Mouse (Mus musculus) brown adipose tissue, adult 24 weeks (tissue): ENCODE data around the gene Rassf1. TPM values are rescaled to one million over a fixed set of nuclear protein-coding genes. Genes with fewer than 3 reads are reported as not detected.

Source experiments
- H3K27ac ChIP-seq: fragments of 200-500 bp; replicated peaks from 2 replicates; pipeline ENCODE4 v1.5.1; 2012; ENCODE audit warnings: low read depth, mild to moderate bottlenecking, low read length
- H3K4me1 ChIP-seq: fragments of 200-500 bp; 2 replicates; pipeline ENCODE4 v1.6.1; 2012; ENCODE audit warnings: low read length, mixed read lengths; ENCODE audit not compliant: control insufficient read depth, insufficient read depth, insufficient read length
- H3K4me3 ChIP-seq: fragments of 200-500 bp; 2 replicates; pipeline ENCODE4 v1.5.1; 2012; ENCODE audit warnings: low read depth, mild to moderate bottlenecking, low read length, moderate library complexity; ENCODE audit not compliant: insufficient read depth
- polyA plus RNA-seq: library from polyadenylated mRNA; stranded (reverse); fragments of >200 nt; gene quantifications from 2 replicates; pipeline ENCODE4 v1.2.4, GENCODE M21; 2012; ENCODE audit not compliant: missing spikeins, insufficient read depth, insufficient read length

The Rassf1 gene
- polyA plus RNA-seq, 1 experiment = 10.9 TPM

GRCm38 (mm10) chr9:107593101-107593976 is 42.0 kb downstream of the Rassf1 start:
- peak overlapping the region; percentile 26; the same call in 1 of the 2 replicates for H3K27ac ChIP-seq
- peaks cover 19% of the 10 kb centered on the region for H3K4me1 ChIP-seq
- no peak overlapping the region for H3K4me3 ChIP-seq

GRCm38 (mm10) chr9:107594281-107595062 is 43.1 kb downstream of the Rassf1 start:
- H3K4me3 ChIP-seq = no peak overlapping the region
- peaks cover 15% of the 10 kb centered on the region for H3K4me1 ChIP-seq
- no peak overlapping the region for H3K27ac ChIP-seq

GRCm38 (mm10) chr9:107596619-107597569 is 45.5 kb downstream of the Rassf1 start:
- Histone ChIP-seq H3K4me3 (peak overlapping the region; percentile 2; the same call in 1 of the 2 replicates), H3K4me1 (peaks cover 15% of the 10 kb centered on the region), H3K27ac (peak overlapping the region; percentile 66)

- Histone ChIP-seq H3K27ac (no peak overlapping the region), H3K4me3 (no peak overlapping the region), H3K4me1 (peaks cover 15% of the 10 kb centered on the region)
These were observed 47.0 kb downstream of the Rassf1 start for GRCm38 (mm10) chr9:107598385-107598784.

- peaks cover 11% of the 10 kb centered on the region for H3K4me1 ChIP-seq
- no peak overlapping the region for H3K27ac ChIP-seq
- H3K4me3 ChIP-seq = no peak overlapping the region
These were observed 48.1 kb downstream of the Rassf1 start for GRCm38 (mm10) chr9:107599433-107599832.

- Histone ChIP-seq H3K4me1 (peaks cover 11% of the 10 kb centered on the region), H3K27ac (no peak overlapping the region), H3K4me3 (no peak overlapping the region)
These were observed 48.5 kb downstream of the Rassf1 start for GRCm38 (mm10) chr9:107599842-107600241.

GRCm38 (mm10) chr9:107600745-107601144 is 49.4 kb downstream of the Rassf1 start:
- Histone ChIP-seq H3K27ac (no peak overlapping the region), H3K4me1 (peaks cover 11% of the 10 kb centered on the region), H3K4me3 (no peak overlapping the region)

- peaks cover 11% of the 10 kb centered on the region for H3K4me1 ChIP-seq
- no peak overlapping the region for H3K27ac ChIP-seq
- no peak overlapping the region for H3K4me3 ChIP-seq
These were observed 49.9 kb downstream of the Rassf1 start for GRCm38 (mm10) chr9:107601275-107601674.

GRCm38 (mm10) chr9:107602068-107602648 is 50.8 kb downstream of the Rassf1 start:
- peaks cover 4% of the 10 kb centered on the region for H3K4me1 ChIP-seq
- no peak overlapping the region for H3K27ac ChIP-seq
- no peak overlapping the region for H3K4me3 ChIP-seq

GRCm38 (mm10) chr9:107603251-107603650 is 51.9 kb downstream of the Rassf1 start:
- no peak overlapping the region for H3K4me3 ChIP-seq
- no peaks in the 10 kb centered on the region for H3K4me1 ChIP-seq
- H3K27ac ChIP-seq = no peak overlapping the region

- H3K27ac ChIP-seq = no peak overlapping the region
- H3K4me3 ChIP-seq = no peak overlapping the region
These were observed 53.8 kb downstream of the Rassf1 start for GRCm38 (mm10) chr9:107605041-107605661.

GRCm38 (mm10) chr9:107606591-107606990 is 55.2 kb downstream of the Rassf1 start:
- no peak overlapping the region for H3K27ac ChIP-seq
- peak overlapping the region; percentile 17; the same call in 1 of the 2 replicates for H3K4me3 ChIP-seq
- H3K4me1 ChIP-seq = peaks cover 9% of the 10 kb centered on the region

More at GRCm38 (mm10) chr9:107605041-107605661, 53.8 kb downstream of the Rassf1 start:
- H3K4me1 ChIP-seq = peaks cover 3% of the 10 kb centered on the region; the same call in 1 of the 2 replicates

- H3K27ac ChIP-seq = no peak overlapping the region
- H3K4me1 ChIP-seq = peaks cover 11% of the 10 kb centered on the region
- peak overlapping the region; percentile 17; the same call in 1 of the 2 replicates for H3K4me3 ChIP-seq
These were observed 55.7 kb downstream of the Rassf1 start for GRCm38 (mm10) chr9:107607036-107607435.
